In genomic region chr16:63104938-63105714, GRCm38 (mm10) we compare ENCODE assay signal across 15 mouse cellular contexts.
DNase-seq lines count a peak whose midpoint lies in the region; ATAC-seq and TF ChIP-seq lines count a peak whose summit lies in the region.
"Had no signal": no experiment of that assay in that cellular context is flagged by ENCODE, and none has a peak within 500 bp of the region (broad histone marks: within the 10 kb centered on the region; RNA-seq: fewer than 3 reads in every experiment).

No protein-coding gene starts in this region.

- H3K9me3 ChIP-seq in embryonic facial prominence, embryonic 13.5 days, result no peaks in the 10 kb centered on the region
- H3K9me3 ChIP-seq in embryonic facial prominence, embryonic 10.5 days, result no peaks in the 10 kb centered on the region
- H3K9me3 ChIP-seq in liver, postnatal 0 days (ENCODE audit: low read length), result no peaks in the 10 kb centered on the region
- H3K9me3 ChIP-seq in intestine, embryonic 14.5 days (ENCODE audit: control insufficient read depth, low read length), result no peaks in the 10 kb centered on the region
- H3K9me3 ChIP-seq: neural tube, embryonic 13.5 days had no signal

- H3K4me1 ChIP-seq in embryonic facial prominence, embryonic 13.5 days, result peaks cover 12% of the 10 kb centered on the region
- H3K4me1 ChIP-seq in embryonic facial prominence, embryonic 10.5 days, result no peaks in the 10 kb centered on the region
- no peaks in the 10 kb centered on the region for H3K4me1 ChIP-seq in liver, postnatal 0 days (ENCODE audit: insufficient read depth)
- no peaks in the 10 kb centered on the region for H3K4me1 ChIP-seq in intestine, embryonic 14.5 days (replicated peaks; ENCODE audit: control insufficient read depth, insufficient read depth, low read length)
- H3K4me1 ChIP-seq in small intestine, adult 2 months (ENCODE audit: control insufficient read depth, insufficient read depth, insufficient read length, low read length), result no peaks in the 10 kb centered on the region
- H3K4me1 ChIP-seq: neural tube, embryonic 13.5 days had no signal

- DNase-seq in embryonic facial prominence, embryonic 10.5 days (ENCODE audit: low spot score), result no peak
- DNase-seq in liver, postnatal 0 days, result no peak
- DNase-seq in liver, result no peak
- DNase-seq in intestine, embryonic 14.5 days (ENCODE audit: low spot score), result no peak
- DNase-seq in right cerebral cortex, postnatal 4 days, result no peak
- DNase-seq in cerebellum, postnatal 14 days, result no peak
- DNase-seq: cerebellum, postnatal 36 days; kidney, postnatal 14 days; right cerebral cortex, postnatal 25 days; thymus, postnatal 14 days had no signal

- no peak for TF ChIP-seq CTCF in liver, postnatal 0 days (IDR thresholded peaks at IDR 0.05; ENCODE audit: low read depth)
- no peak for TF ChIP-seq CTCF in small intestine, adult 2 months (IDR thresholded peaks at IDR 0.05; ENCODE audit: extremely low read depth, insufficient read length, insufficient replicate concordance, low read depth, low read length)

- no peak overlapping the region for H3K4me2 ChIP-seq in embryonic facial prominence, embryonic 13.5 days
- H3K4me2 ChIP-seq in liver, postnatal 0 days (ENCODE audit: low read depth, low read length), result no peak overlapping the region
- no peak overlapping the region for H3K4me2 ChIP-seq in intestine, embryonic 14.5 days (ENCODE audit: low read length)
- H3K4me2 ChIP-seq: midbrain, embryonic 11.5 days; neural tube, embryonic 13.5 days had no signal

- no peaks in the 10 kb centered on the region for H3K27me3 ChIP-seq in embryonic facial prominence, embryonic 13.5 days
- H3K27me3 ChIP-seq in embryonic facial prominence, embryonic 10.5 days (replicated peaks; ENCODE audit: low read depth, poor library complexity, severe bottlenecking), result no peaks in the 10 kb centered on the region
- H3K27me3 ChIP-seq in liver, postnatal 0 days (ENCODE audit: insufficient read depth, low read length), result no peaks in the 10 kb centered on the region
- H3K27me3 ChIP-seq in intestine, embryonic 14.5 days (replicated peaks; ENCODE audit: control insufficient read depth, insufficient read depth, low read length), result no peaks in the 10 kb centered on the region
- H3K27me3 ChIP-seq in small intestine, adult 2 months (ENCODE audit: control insufficient read depth, insufficient read depth, low read length), result no peaks in the 10 kb centered on the region
- H3K27me3 ChIP-seq: neural tube, embryonic 13.5 days had no signal

- 51% methylated on average over 11 of the region's 11 CpGs for WGBS in embryonic facial prominence, embryonic 13.5 days
- 79% methylated on average over 11 of the region's 11 CpGs for WGBS in embryonic facial prominence, embryonic 10.5 days
- 44% methylated on average over 11 of the region's 11 CpGs for WGBS in liver, postnatal 0 days (ENCODE audit: insufficient replicate concordance)
- 47% methylated on average over 11 of the region's 11 CpGs for whole genome bisulfite sequencing in intestine, embryonic 14.5 days
- 60% methylated on average over 11 of the region's 11 CpGs for WGBS in small intestine, adult 2 months

- no peak for TF ChIP-seq EP300 in liver, postnatal 0 days (IDR thresholded peaks at IDR 0.05; ENCODE audit: low read depth)

- H3K27ac ChIP-seq in embryonic facial prominence, embryonic 13.5 days, result peak overlapping the region; percentile 52
- H3K27ac ChIP-seq in embryonic facial prominence, embryonic 10.5 days (replicated peaks), result no peak overlapping the region
- H3K27ac ChIP-seq in liver, postnatal 0 days (ENCODE audit: low read depth), result 0 out of 2 replicates have a peak overlapping the region, but pooled peaks have one; percentile 26
- peak overlapping the region; percentile 8; the same call in 1 of the 2 replicates for H3K27ac ChIP-seq in intestine, embryonic 14.5 days (ENCODE audit: low read depth)
- H3K27ac ChIP-seq in small intestine, adult 2 months (ENCODE audit: insufficient read depth, low read depth, low read length), result peak overlapping the region; percentile 43; the same call in 1 of the 2 replicates
- H3K27ac ChIP-seq: neural tube, embryonic 13.5 days had no signal

- no peak for ATAC-seq in embryonic facial prominence, embryonic 13.5 days (ENCODE audit: insufficient number of reproducible peaks, insufficient read depth, low FRiP score, low TSS enrichment, low read depth)
- no peak for ATAC-seq in liver, postnatal 0 days
- ATAC-seq in intestine, embryonic 14.5 days (replicated peaks; ENCODE audit: low FRiP score, low TSS enrichment, low read depth), result no peak
- ATAC-seq: activated CD4-positive, CD25-positive, alpha-beta regulatory T cell, adult 4 months had no signal

- no peak overlapping the region for H3K4me3 ChIP-seq in embryonic facial prominence, embryonic 13.5 days
- no peak overlapping the region for H3K4me3 ChIP-seq in embryonic facial prominence, embryonic 10.5 days
- H3K4me3 ChIP-seq in liver, postnatal 0 days (ENCODE audit: low read depth, low read length), result no peak overlapping the region
- no peak overlapping the region for H3K4me3 ChIP-seq in intestine, embryonic 14.5 days (ENCODE audit: low read depth, low read length)
- no peak overlapping the region for H3K4me3 ChIP-seq in small intestine, adult 2 months (ENCODE audit: low read depth, low read length)
- H3K4me3 ChIP-seq: neural tube, embryonic 13.5 days had no signal

- no peak overlapping the region for H3K9ac ChIP-seq in embryonic facial prominence, embryonic 13.5 days
- no peak overlapping the region for H3K9ac ChIP-seq in liver, postnatal 0 days (replicated peaks)
- no peak overlapping the region for H3K9ac ChIP-seq in intestine, embryonic 14.5 days (ENCODE audit: low read length)
- H3K9ac ChIP-seq: neural tube, embryonic 13.5 days had no signal

- H3K36me3 ChIP-seq in embryonic facial prominence, embryonic 13.5 days, result no peaks in the 10 kb centered on the region
- H3K36me3 ChIP-seq in embryonic facial prominence, embryonic 10.5 days (replicated peaks), result no peaks in the 10 kb centered on the region
- no peaks in the 10 kb centered on the region for H3K36me3 ChIP-seq in liver, postnatal 0 days (replicated peaks; ENCODE audit: insufficient read depth, low read length)
- H3K36me3 ChIP-seq in intestine, embryonic 14.5 days (ENCODE audit: control insufficient read depth, insufficient read depth, low read length), result no peaks in the 10 kb centered on the region
- no peaks in the 10 kb centered on the region for H3K36me3 ChIP-seq in small intestine, adult 2 months (ENCODE audit: control insufficient read depth, insufficient read depth, low read length)
- H3K36me3 ChIP-seq: neural tube, embryonic 13.5 days had no signal

- no peak for TF ChIP-seq POLR2A in small intestine, adult 2 months (IDR thresholded peaks at IDR 0.05; ENCODE audit: low read depth, low read length)
